Mouse (Mus musculus) midbrain, embryonic 16.5 days (tissue): ENCODE data around the gene Gm4301. TPM values are rescaled to one million over a fixed set of nuclear protein-coding genes. Genes with fewer than 3 reads are reported as not detected.
"Not testable (repeated sequence)": the region's sequence is repeated elsewhere in the genome, so short reads cannot be mapped to it uniquely, and the experiment has no call there.

Experiments
- ATAC-seq: fragments of 200-750 bp; cut with Nextera tagmentation; 2 replicates; pipeline ENCODE4 v1.8.0; 2017; ENCODE audit warnings: moderate TSS enrichment
- H3K27ac ChIP-seq: fragments of 300-500 bp; sonication (generic); 2 replicates; pipeline ENCODE4 v1.5.1; 2014; ENCODE audit warnings: mild to moderate bottlenecking, low read length, mixed read lengths
- H3K27me3 ChIP-seq: fragments of 300-500 bp; sonication (generic); 2 replicates; pipeline ENCODE4 v1.6.1; 2014; ENCODE audit warnings: low read depth, low read length, mixed read lengths; ENCODE audit not compliant: control insufficient read depth, insufficient read depth
- H3K36me3 ChIP-seq: fragments of 300-500 bp; sonication (generic); 2 replicates; pipeline ENCODE4 v1.6.1; 2014; ENCODE audit warnings: mild to moderate bottlenecking, low read length, moderate library complexity, mixed read lengths; ENCODE audit not compliant: control insufficient read depth, insufficient read depth
- H3K4me1 ChIP-seq: fragments of 300-500 bp; sonication (generic); 2 replicates; pipeline ENCODE4 v1.6.1; 2014; ENCODE audit warnings: mild to moderate bottlenecking, low read length, mixed read lengths; ENCODE audit not compliant: control insufficient read depth, insufficient read depth
- H3K4me2 ChIP-seq: fragments of 300-500 bp; sonication (generic); 2 replicates; pipeline ENCODE4 v1.6.1; 2014; ENCODE audit warnings: mild to moderate bottlenecking, low read length, mixed read lengths
- H3K4me3 ChIP-seq: fragments of 300-500 bp; sonication (generic); 2 replicates; pipeline ENCODE4 v1.5.1; 2014; ENCODE audit warnings: low read depth, mild to moderate bottlenecking, low read length, moderate library complexity, mixed read lengths
- H3K9ac ChIP-seq: fragments of 300-500 bp; sonication (generic); 2 replicates; pipeline ENCODE4 v1.6.1; 2014; ENCODE audit warnings: low read depth, low read length, mixed read lengths
- H3K9me3 ChIP-seq: fragments of 300-500 bp; sonication (generic); replicated peaks from 2 replicates; pipeline ENCODE4 v1.6.1; 2014; ENCODE audit warnings: mild to moderate bottlenecking, low read length, mixed read lengths; ENCODE audit not compliant: control insufficient read depth, poor library complexity, severe bottlenecking
- WGBS: fragments of 180-500 bp; shearing (Covaris S2); extraction: QIAGEN DNeasy Blood & Tissue Kit; methylation state at CpG from one replicate; pipeline ENCODE4 v1.1.7; 2014; 5-methylcytosine and 5-hydroxymethylcytosine counted together
- polyA plus RNA-seq: library from polyadenylated mRNA; unstranded; fragments of >200 nt; fragmentation: Nextera tagmentation; extraction: Ambion mirVana; gene quantifications from 2 replicates; pipeline ENCODE4 v1.2.1, GENCODE M21; 2015

Gene Gm4301
- not detected in 2 replicates for polyA plus RNA-seq

DNA sequence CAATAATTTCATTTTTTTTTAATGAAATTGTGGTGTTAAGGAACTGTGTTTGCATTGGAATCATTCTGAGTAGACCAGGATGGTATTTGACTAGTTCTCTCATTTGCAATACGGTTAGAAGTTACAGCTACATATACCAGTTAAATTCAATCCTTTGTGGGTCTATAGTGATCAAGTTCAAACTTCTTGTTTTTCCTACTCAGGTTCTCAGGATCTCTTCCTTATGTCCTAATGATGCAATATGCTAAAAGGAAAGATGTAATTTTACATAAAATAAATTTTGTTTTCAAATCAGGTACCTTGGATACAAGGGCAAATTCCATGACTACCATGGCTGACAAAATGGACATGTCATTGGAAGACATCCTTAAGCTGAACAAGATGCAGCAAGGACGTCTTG lies at the start of gene Gm4301:
TSS of gene Gm4301 (plus strand) at position 301 of the 400 bp plus-strand sequence.
- H3K9me3 ChIP-seq, H3K9ac ChIP-seq, ATAC-seq, H3K27me3 ChIP-seq, H3K27ac ChIP-seq, H3K4me2 ChIP-seq, H3K4me3 ChIP-seq, H3K36me3 ChIP-seq, H3K4me1 ChIP-seq: not testable (repeated sequence)
- no CpG with 5 or more reads among the region's 2 CpGs for WGBS

DNA sequence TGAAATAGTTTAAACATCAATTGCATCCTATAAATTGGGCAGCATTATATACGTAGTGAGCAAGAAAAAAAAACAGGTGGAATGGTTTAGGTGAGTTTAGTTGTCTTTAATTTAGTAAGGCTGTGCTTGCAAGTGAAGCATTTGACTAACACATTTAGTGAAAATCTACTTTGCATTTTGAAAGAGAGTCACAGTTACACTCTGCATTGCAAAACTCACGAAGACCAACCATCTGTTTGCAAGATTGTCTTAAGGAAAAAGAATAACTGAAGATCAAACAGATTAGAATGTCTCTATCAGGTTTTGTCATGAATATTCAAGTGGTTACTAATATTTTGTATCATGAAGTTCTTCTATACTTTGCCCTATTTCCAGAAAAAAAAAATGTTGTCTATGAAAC lies 39.4 kb upstream of the Gm4301 start:
- no peaks in the 10 kb centered on the region for H3K4me1 ChIP-seq
- no peak overlapping the region for H3K4me2 ChIP-seq
- ATAC-seq = no peak
- 94% methylated on average over 2 of the region's 2 CpGs for WGBS
- H3K27me3 ChIP-seq = no peaks in the 10 kb centered on the region
- no peak overlapping the region for H3K4me3 ChIP-seq
- no peak overlapping the region for H3K27ac ChIP-seq
- no peaks in the 10 kb centered on the region for H3K36me3 ChIP-seq
- no peak overlapping the region for H3K9ac ChIP-seq
- no peaks in the 10 kb centered on the region for H3K9me3 ChIP-seq

DNA sequence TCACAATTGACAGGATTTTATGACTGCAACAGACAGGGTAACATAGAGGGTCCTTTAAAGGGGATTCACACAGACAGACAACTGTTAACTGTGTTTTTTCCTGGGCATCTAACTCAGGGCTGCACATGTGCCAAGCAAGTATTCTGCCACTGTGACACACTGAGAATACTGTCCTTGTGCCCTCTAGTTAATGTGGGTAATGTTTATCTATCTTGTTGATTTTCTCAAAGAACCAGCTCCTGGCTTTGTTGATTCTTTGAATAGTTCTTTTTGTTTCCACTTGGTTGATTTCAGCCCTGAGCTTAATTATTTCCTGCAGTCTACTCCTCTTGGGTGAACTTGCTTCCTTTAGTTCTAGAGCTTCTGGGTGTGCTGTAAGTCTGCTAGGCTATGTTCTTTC lies 35.4 kb upstream of the Gm4301 start:
- not testable (repeated sequence) for H3K4me1 ChIP-seq, H3K36me3 ChIP-seq, H3K27ac ChIP-seq, H3K4me2 ChIP-seq, H3K9me3 ChIP-seq, H3K4me3 ChIP-seq, H3K27me3 ChIP-seq, H3K9ac ChIP-seq, ATAC-seq

DNA sequence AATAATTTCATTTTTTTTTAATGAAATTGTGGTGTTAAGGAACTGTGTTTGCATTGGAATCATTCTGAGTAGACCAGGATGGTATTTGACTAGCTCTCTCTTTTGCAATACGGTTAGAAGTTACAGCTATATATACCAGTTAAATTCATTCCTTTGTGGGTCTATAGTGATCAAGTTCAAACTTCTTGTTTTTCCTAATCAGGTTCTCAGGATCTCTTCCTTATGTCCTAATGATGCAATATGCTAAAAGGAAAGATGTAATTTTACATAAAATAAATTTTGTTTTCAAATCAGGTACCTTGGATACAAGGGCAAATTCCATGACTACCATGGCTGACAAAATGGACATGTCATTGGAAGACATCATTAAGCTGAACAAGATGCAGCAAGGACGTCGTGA lies 5.1 kb downstream of the Gm4301 start, which contains the start of gene Gm4302:
TSS of gene Gm4302 (plus strand) at position 301 of the 400 bp plus-strand sequence.
- not testable (repeated sequence) for H3K4me3 ChIP-seq, H3K36me3 ChIP-seq, H3K9ac ChIP-seq, H3K4me1 ChIP-seq, H3K27ac ChIP-seq, H3K4me2 ChIP-seq, H3K9me3 ChIP-seq, ATAC-seq, H3K27me3 ChIP-seq
- no CpG with 5 or more reads among the region's 3 CpGs for WGBS

DNA sequence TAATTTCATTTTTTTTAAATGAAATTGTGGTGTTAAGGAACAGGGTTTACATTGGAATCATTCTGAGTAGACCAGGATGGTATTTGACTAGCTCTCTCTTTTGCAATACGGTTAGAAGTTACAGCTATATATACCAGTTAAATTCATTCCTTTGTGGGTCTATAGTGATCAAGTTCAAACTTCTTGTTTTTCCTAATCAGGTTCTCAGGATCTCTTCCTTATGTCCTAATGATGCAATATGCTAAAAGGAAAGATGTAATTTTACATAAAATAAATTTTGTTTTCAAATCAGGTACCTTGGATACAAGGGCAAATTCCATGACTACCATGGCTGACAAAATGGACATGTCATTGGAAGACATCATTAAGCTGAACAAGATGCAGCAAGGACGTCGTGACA lies 10.2 kb downstream of the Gm4301 start, which contains the start of gene Gm4303:
TSS of gene Gm4303 (plus strand) at position 301 of the 400 bp plus-strand sequence.
- no CpG with 5 or more reads among the region's 3 CpGs for WGBS
- not testable (repeated sequence) for ATAC-seq, H3K9ac ChIP-seq

DNA sequence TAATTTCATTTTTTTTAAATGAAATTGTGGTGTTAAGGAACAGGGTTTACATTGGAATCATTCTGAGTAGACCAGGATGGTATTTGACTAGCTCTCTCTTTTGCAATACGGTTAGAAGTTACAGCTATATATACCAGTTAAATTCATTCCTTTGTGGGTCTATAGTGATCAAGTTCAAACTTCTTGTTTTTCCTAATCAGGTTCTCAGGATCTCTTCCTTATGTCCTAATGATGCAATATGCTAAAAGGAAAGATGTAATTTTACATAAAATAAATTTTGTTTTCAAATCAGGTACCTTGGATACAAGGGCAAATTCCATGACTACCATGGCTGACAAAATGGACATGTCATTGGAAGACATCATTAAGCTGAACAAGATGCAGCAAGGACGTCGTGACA lies 15.3 kb downstream of the Gm4301 start, which contains the start of gene Gm4305:
TSS of gene Gm4305 (plus strand) at position 301 of the 400 bp plus-strand sequence.
- H3K4me2 ChIP-seq, H3K4me1 ChIP-seq, ATAC-seq, H3K9me3 ChIP-seq, H3K9ac ChIP-seq, H3K4me3 ChIP-seq, H3K27ac ChIP-seq, H3K36me3 ChIP-seq, H3K27me3 ChIP-seq: not testable (repeated sequence)
- no CpG with 5 or more reads among the region's 3 CpGs for WGBS

More for the DNA sequence above, 10.2 kb downstream of the Gm4301 start, which contains the start of gene Gm4303:
- not testable (repeated sequence) for H3K4me3 ChIP-seq, H3K9me3 ChIP-seq, H3K36me3 ChIP-seq, H3K4me2 ChIP-seq, H3K27ac ChIP-seq, H3K4me1 ChIP-seq, H3K27me3 ChIP-seq

DNA sequence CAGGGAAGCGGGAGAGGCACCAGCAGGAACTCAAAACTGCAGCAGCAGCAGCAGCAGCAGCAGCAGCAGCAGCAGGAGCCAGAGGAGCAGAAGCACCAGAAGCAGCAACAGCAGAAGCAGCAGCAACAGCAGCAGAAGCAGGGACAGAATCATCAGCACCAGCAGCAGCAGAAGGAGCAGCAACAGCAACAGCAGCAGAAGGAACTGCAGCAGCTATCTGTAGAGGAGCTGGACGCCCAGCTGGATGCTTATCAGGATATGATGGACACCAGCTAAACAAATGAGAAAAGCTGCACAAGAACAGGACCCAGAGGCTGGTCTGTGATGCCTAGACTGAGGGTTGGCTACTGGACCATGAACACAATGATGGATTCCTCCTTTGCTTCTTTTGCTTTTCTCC lies 21.4 kb downstream of the Gm4301 start:
- 75% methylated on average over 1 of the region's 2 CpGs for WGBS
- not testable (repeated sequence) for H3K9me3 ChIP-seq, H3K4me1 ChIP-seq, H3K4me3 ChIP-seq, H3K27ac ChIP-seq, H3K9ac ChIP-seq, H3K36me3 ChIP-seq, H3K4me2 ChIP-seq, H3K27me3 ChIP-seq, ATAC-seq

DNA sequence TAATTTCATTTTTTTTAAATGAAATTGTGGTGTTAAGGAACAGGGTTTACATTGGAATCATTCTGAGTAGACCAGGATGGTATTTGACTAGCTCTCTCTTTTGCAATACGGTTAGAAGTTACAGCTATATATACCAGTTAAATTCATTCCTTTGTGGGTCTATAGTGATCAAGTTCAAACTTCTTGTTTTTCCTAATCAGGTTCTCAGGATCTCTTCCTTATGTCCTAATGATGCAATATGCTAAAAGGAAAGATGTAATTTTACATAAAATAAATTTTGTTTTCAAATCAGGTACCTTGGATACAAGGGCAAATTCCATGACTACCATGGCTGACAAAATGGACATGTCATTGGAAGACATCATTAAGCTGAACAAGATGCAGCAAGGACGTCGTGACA lies 25.6 kb downstream of the Gm4301 start, which contains the start of gene Gm4307:
TSS of gene Gm4307 (plus strand) at position 301 of the 400 bp plus-strand sequence.
- not testable (repeated sequence) for H3K4me3 ChIP-seq, ATAC-seq, H3K4me2 ChIP-seq, H3K27me3 ChIP-seq, H3K36me3 ChIP-seq, H3K27ac ChIP-seq, H3K4me1 ChIP-seq, H3K9me3 ChIP-seq, H3K9ac ChIP-seq
- WGBS = no CpG with 5 or more reads among the region's 3 CpGs

DNA sequence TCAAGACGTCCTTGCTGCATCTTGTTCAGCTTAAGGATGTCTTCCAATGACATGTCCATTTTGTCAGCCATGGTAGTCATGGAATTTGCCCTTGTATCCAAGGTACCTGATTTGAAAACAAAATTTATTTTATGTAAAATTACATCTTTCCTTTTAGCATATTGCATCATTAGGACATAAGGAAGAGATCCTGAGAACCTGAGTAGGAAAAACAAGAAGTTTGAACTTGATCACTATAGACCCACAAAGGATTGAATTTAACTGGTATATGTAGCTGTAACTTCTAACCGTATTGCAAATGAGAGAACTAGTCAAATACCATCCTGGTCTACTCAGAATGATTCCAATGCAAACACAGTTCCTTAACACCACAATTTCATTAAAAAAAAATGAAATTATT lies 47.0 kb downstream of the Gm4301 start, which contains the start of gene Gm4312:
TSS of gene Gm4312 (minus strand) at position 101 of the 400 bp plus-strand sequence.
- not testable (repeated sequence) for H3K4me2 ChIP-seq, H3K9ac ChIP-seq, ATAC-seq, H3K27me3 ChIP-seq, H3K4me3 ChIP-seq, H3K36me3 ChIP-seq, H3K4me1 ChIP-seq, H3K27ac ChIP-seq, H3K9me3 ChIP-seq
- no CpG with 5 or more reads among the region's 2 CpGs for WGBS
